Mouse (Mus musculus) brain, embryonic 14.5 days (tissue): ENCODE measurements at regions not wholly inside any gene's neighbourhood (a gene's known extent, or its start where the extent isn't known, plus 50 kb on each side); places are given as distances from the start of the nearest gene placed in this dataset.

ENCODE experiments used
- CTCF ChIP-seq: fragments of 200-500 bp; IDR thresholded peaks from 2 replicates; pipeline ENCODE4 v1.5.1; 2012; ENCODE audit warnings: inconsistent platforms, mild to moderate bottlenecking, moderate library complexity, borderline replicate concordance; ENCODE audit not compliant: insufficient read depth, insufficient read length; ENCODE audit errors: extremely low read depth
- POLR2A ChIP-seq: fragments of 200-500 bp; IDR thresholded peaks from 2 replicates; pipeline ENCODE4 v1.6.1; 2012; ENCODE audit warnings: mild to moderate bottlenecking, inconsistent platforms, borderline replicate concordance; ENCODE audit not compliant: poor library complexity, insufficient read depth, insufficient read length, severe bottlenecking; ENCODE audit errors: extremely low read depth

DNA sequence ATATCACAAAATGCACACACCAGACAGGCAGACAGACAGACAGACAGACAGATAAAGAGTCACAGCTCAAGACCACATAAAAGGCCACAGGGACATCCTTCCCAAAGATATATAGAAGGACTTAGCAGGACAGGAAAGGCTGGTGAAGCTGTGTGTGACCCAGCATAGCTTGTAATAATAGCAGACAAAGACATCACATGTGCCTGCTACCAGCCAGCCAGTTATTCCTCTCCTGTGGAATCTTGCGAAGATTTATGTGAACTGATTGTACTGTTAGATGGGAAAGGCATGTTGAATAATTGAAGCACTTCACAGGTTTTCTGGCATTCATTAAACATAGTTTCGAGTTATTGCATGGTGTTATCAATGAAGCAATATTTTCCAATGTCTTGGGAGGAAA is 119.1 kb upstream of the Gas2 start:
- TF ChIP-seq CTCF = no peak
- no peak for TF ChIP-seq POLR2A
